Mouse (Mus musculus) lung, embryonic 14.5 days (tissue): ENCODE results near the gene Tln2. TPM values are rescaled to one million over a fixed set of nuclear protein-coding genes. Genes with fewer than 3 reads are reported as not detected.

Experiments used
- ATAC-seq: fragments of 200-750 bp; cut with Nextera tagmentation; 2 replicates; pipeline ENCODE4 v1.8.0; 2017; ENCODE audit warnings: mild to moderate bottlenecking, moderate TSS enrichment, moderate library complexity; ENCODE audit not compliant: insufficient read depth
- DNase-seq: peaks from one replicate; pipeline ENCODE4 v3.0.0-alpha.2; 2015
- H3K27ac ChIP-seq: fragments of 300-500 bp; sonication (generic); 2 replicates; pipeline ENCODE4 v1.5.1; 2014; ENCODE audit warnings: low read depth, mild to moderate bottlenecking, moderate library complexity
- H3K27me3 ChIP-seq: fragments of 300-500 bp; sonication (generic); 2 replicates; pipeline ENCODE4 v1.6.1; 2014; ENCODE audit warnings: low read length, control low read depth; ENCODE audit not compliant: insufficient read depth
- H3K36me3 ChIP-seq: fragments of 300-500 bp; sonication (generic); 2 replicates; pipeline ENCODE4 v1.6.1; 2014; ENCODE audit warnings: control low read depth; ENCODE audit not compliant: insufficient read depth
- H3K4me1 ChIP-seq: fragments of 300-500 bp; sonication (generic); 2 replicates; pipeline ENCODE4 v1.6.1; 2014; ENCODE audit warnings: antibody characterized with exemption, control low read depth; ENCODE audit not compliant: insufficient read depth
- H3K4me2 ChIP-seq: fragments of 300-500 bp; sonication (generic); 2 replicates; pipeline ENCODE4 v1.6.1; 2014; ENCODE audit warnings: mild to moderate bottlenecking
- H3K4me3 ChIP-seq: fragments of 300-500 bp; sonication (generic); 2 replicates; pipeline ENCODE4 v1.5.1; 2014; ENCODE audit warnings: low read depth, low read length
- H3K9ac ChIP-seq: fragments of 300-500 bp; sonication (generic); 2 replicates; pipeline ENCODE4 v1.6.1; 2014
- H3K9me3 ChIP-seq: fragments of 300-500 bp; sonication (generic); 2 replicates; pipeline ENCODE4 v1.6.1; 2016; ENCODE audit warnings: low read depth, low read length, control low read depth
- CTCF ChIP-seq: IDR thresholded peaks from 2 replicates; pipeline ENCODE4 v1.5.1; 2016; ENCODE audit warnings: antibody characterized with exemption, low read depth
- WGBS: fragments of 180-500 bp; shearing (Covaris S2); extraction: QIAGEN DNeasy Blood & Tissue Kit; methylation state at CpG from one replicate; pipeline ENCODE4 v1.1.7; 2014; 5-methylcytosine and 5-hydroxymethylcytosine counted together
- polyA plus RNA-seq: library from polyadenylated mRNA; unstranded; fragments of >200 nt; fragmentation: Nextera tagmentation; extraction: Ambion mirVana; gene quantifications from 2 replicates; pipeline ENCODE4 v1.2.1, GENCODE M21; 2014

Gene Tln2
- polyA plus RNA-seq, 1 experiment from 2014 or later: 19.1 TPM

DNA sequence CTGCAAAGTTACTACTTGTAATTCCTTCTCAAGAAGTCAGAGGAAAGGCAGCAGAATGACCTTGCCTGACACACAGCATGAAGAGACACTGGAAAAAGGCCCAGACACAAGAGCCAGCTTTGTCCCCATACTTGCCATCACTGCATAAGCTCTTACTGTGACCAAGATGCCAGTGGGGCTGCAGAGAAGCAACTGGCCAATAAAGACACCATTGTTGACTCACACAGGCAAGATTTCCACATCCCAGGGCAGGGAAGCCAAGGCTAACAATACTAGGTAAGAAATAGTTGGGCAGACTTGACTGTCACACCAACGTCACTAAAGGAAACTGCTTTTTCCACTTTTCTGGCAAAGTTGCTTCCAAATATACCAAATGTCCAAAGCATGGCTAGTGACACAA lies 20.0 kb upstream of the Tln2 start:
- no peak overlapping the region for H3K4me3 ChIP-seq
- ATAC-seq (no peak), DNase-seq (no peak)
- no peaks in the 10 kb centered on the region for H3K27me3 ChIP-seq
- no peak overlapping the region for H3K9ac ChIP-seq
- no peaks in the 10 kb centered on the region for H3K4me1 ChIP-seq
- 83% methylated on average over 1 of the region's 1 CpGs for WGBS
- H3K36me3 ChIP-seq: no peaks in the 10 kb centered on the region
- no peak overlapping the region for H3K27ac ChIP-seq
- no peak overlapping the region for H3K4me2 ChIP-seq
- TF ChIP-seq CTCF: no peak
- no peaks in the 10 kb centered on the region for H3K9me3 ChIP-seq

GRCm38 (mm10) chr9:67574721-67575248 lies 15.3 kb upstream of the Tln2 start:
- TF ChIP-seq CTCF: no peak
- Histone ChIP-seq H3K9me3 (no peaks in the 10 kb centered on the region), H3K9ac (no peak overlapping the region), H3K27ac (no peak overlapping the region), H3K4me1 (no peaks in the 10 kb centered on the region; the same call in 1 of the 2 replicates), H3K36me3 (no peaks in the 10 kb centered on the region), H3K27me3 (no peaks in the 10 kb centered on the region), H3K4me3 (no peak overlapping the region), H3K4me2 (no peak overlapping the region)
- 74% methylated on average over 7 of the region's 7 CpGs for WGBS
- DNase-seq (no peak), ATAC-seq (no peak)

GRCm38 (mm10) chr9:67573683-67573979 lies 14.1 kb upstream of the Tln2 start:
- 33% methylated on average over 3 of the region's 3 CpGs for WGBS
- H3K4me2 ChIP-seq: no peak overlapping the region
- no peaks in the 10 kb centered on the region for H3K9me3 ChIP-seq
- TF ChIP-seq CTCF: no peak
- no peaks in the 10 kb centered on the region for H3K27me3 ChIP-seq
- no peaks in the 10 kb centered on the region for H3K36me3 ChIP-seq
- H3K9ac ChIP-seq: no peak overlapping the region
- no peak overlapping the region for H3K4me3 ChIP-seq
- DNase-seq (peak; percentile 57), ATAC-seq (peak; percentile 49; the same call in 1 of the 2 replicates)
- H3K4me1 ChIP-seq: no peaks in the 10 kb centered on the region; the same call in 1 of the 2 replicates
- H3K27ac ChIP-seq: no peak overlapping the region

GRCm38 (mm10) chr9:67572790-67573682 lies 13.5 kb upstream of the Tln2 start:
- DNase-seq: peak; percentile 17
- H3K4me1 ChIP-seq: no peaks in the 10 kb centered on the region; the same call in 1 of the 2 replicates
- H3K4me2 ChIP-seq: no peak overlapping the region
- no peaks in the 10 kb centered on the region for H3K27me3 ChIP-seq
- H3K9me3 ChIP-seq: no peaks in the 10 kb centered on the region
- ATAC-seq: no peak
- H3K36me3 ChIP-seq: no peaks in the 10 kb centered on the region
- WGBS: 37% methylated on average over 10 of the region's 10 CpGs
- no peak for TF ChIP-seq CTCF
- no peak overlapping the region for H3K27ac ChIP-seq
- H3K9ac ChIP-seq: no peak overlapping the region
- no peak overlapping the region for H3K4me3 ChIP-seq

DNA sequence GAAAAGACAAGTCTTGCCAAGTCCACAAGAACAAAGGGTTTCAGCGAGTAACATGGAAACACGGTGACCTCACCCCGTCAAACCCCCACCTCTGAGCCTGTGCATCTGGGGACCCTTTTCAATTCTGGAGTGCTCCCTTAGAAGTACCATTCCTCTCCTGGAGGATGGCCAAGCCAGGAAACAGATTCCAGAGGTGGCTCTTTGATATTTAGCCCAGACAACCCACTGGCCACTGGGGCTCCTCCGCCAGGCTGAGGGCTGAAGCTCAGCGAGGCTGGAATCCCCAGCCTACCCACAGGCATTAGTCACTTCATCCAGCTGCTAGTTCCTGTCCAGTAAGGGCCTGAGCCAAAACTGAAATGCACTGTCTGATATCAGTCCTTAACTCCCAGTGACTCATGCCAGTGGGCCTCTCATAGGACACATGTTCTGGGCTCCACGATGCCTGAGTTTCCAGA lies 6.3 kb upstream of the Tln2 start:
- Histone ChIP-seq H3K9me3 (no peaks in the 10 kb centered on the region), H3K4me3 (no peak overlapping the region), H3K4me2 (no peak overlapping the region), H3K27me3 (no peaks in the 10 kb centered on the region), H3K4me1 (no peaks in the 10 kb centered on the region), H3K36me3 (no peaks in the 10 kb centered on the region), H3K27ac (no peak overlapping the region), H3K9ac (no peak overlapping the region)
- TF ChIP-seq CTCF: no peak
- peak; percentile 77 for ATAC-seq
- WGBS: 54% methylated on average over 6 of the region's 6 CpGs
- peak; percentile 60 for DNase-seq

DNA sequence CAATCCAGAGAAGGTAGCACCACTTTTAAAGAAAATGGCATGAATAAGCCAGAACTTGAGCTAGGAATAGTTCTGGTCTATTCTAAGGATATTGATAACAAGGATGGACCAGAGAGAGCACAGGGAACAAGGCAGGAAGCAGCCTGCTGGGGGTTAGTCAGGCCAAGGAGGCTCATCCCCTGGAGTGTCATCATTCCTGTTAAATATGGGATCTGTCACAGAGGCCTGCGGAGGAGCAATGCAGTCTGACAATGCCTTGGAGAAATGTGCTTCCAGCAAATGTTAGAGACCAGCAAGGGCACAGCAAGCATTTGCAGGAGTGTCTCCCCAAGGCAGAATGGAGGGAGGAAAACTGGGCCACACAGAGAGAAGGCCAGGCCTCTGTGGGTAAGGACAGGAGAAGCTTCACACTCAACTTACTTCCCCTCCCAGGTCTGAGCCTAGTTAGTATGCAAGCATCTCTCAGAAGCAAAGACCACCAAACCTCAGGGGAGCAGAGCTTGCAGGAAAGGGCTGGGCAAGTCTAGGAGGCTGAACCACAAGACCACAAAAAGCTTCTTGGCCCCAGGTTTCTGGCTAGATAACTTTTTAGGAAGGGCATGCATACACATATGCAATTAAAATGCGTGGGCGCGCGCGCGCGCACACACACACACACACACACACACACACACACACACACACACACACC lies 9.5 kb downstream of the Tln2 start:
- Histone ChIP-seq H3K4me3 (no peak overlapping the region), H3K4me1 (no peaks in the 10 kb centered on the region), H3K27me3 (no peaks in the 10 kb centered on the region), H3K36me3 (no peaks in the 10 kb centered on the region), H3K9ac (no peak overlapping the region), H3K9me3 (no peaks in the 10 kb centered on the region), H3K4me2 (no peak overlapping the region), H3K27ac (no peak overlapping the region)
- ATAC-seq (no peak), DNase-seq (no peak)
- 90% methylated on average over 8 of the region's 8 CpGs for WGBS
- TF ChIP-seq CTCF: no peak

GRCm38 (mm10) chr9:67549332-67549731 lies 10.2 kb downstream of the Tln2 start:
- H3K9me3 ChIP-seq: no peaks in the 10 kb centered on the region
- no peak overlapping the region for H3K4me2 ChIP-seq
- no peak overlapping the region for H3K27ac ChIP-seq
- H3K9ac ChIP-seq: no peak overlapping the region
- no peaks in the 10 kb centered on the region for H3K27me3 ChIP-seq
- 34% methylated on average over 4 of the region's 4 CpGs for WGBS
- ATAC-seq (peak; percentile 49; the same call in 1 of the 2 replicates), DNase-seq (peak; percentile 67)
- H3K4me3 ChIP-seq: no peak overlapping the region
- H3K36me3 ChIP-seq: no peaks in the 10 kb centered on the region
- TF ChIP-seq CTCF: no peak
- no peaks in the 10 kb centered on the region for H3K4me1 ChIP-seq
